Mouse (Mus musculus) embryonic facial prominence, embryonic 12.5 days (tissue): ENCODE data around the gene Phldb1. TPM values are rescaled to one million over a fixed set of nuclear protein-coding genes. Genes with fewer than 3 reads are reported as not detected.

Experiments
- ATAC-seq: fragments of 200-750 bp; cut with Nextera tagmentation; 2 replicates; pipeline ENCODE4 v1.8.0; 2017; ENCODE audit not compliant: insufficient number of reproducible peaks, insufficient read depth, low FRiP score, low TSS enrichment
- H3K27ac ChIP-seq: fragments of 300-500 bp; sonication (generic); 2 replicates; pipeline ENCODE4 v1.5.1; 2016; ENCODE audit warnings: mild to moderate bottlenecking
- H3K27me3 ChIP-seq: fragments of 300-500 bp; sonication (generic); 2 replicates; pipeline ENCODE4 v1.6.1; 2016; ENCODE audit warnings: mild to moderate bottlenecking, moderate library complexity
- H3K36me3 ChIP-seq: fragments of 300-500 bp; sonication (generic); 2 replicates; pipeline ENCODE4 v1.6.1; 2016; ENCODE audit warnings: mild to moderate bottlenecking
- H3K4me1 ChIP-seq: fragments of 300-500 bp; sonication (generic); 2 replicates; pipeline ENCODE4 v1.6.1; 2016
- H3K4me2 ChIP-seq: fragments of 300-500 bp; sonication (generic); replicated peaks from 2 replicates; pipeline ENCODE4 v1.6.1; 2016; ENCODE audit warnings: mild to moderate bottlenecking, moderate library complexity
- H3K4me3 ChIP-seq: fragments of 300-500 bp; sonication (generic); 2 replicates; pipeline ENCODE4 v1.5.1; 2016; ENCODE audit warnings: mild to moderate bottlenecking
- H3K9ac ChIP-seq: fragments of 300-500 bp; sonication (generic); 2 replicates; pipeline ENCODE4 v1.6.1; 2016; ENCODE audit warnings: mild to moderate bottlenecking, moderate library complexity
- H3K9me3 ChIP-seq: fragments of 300-500 bp; sonication (generic); 2 replicates; pipeline ENCODE4 v1.6.1; 2016; ENCODE audit warnings: mild to moderate bottlenecking, moderate library complexity
- WGBS: fragments of 180-500 bp; shearing (Covaris S2); methylation state at CpG from one replicate; pipeline ENCODE4 v1.1.7; 2016; 5-methylcytosine and 5-hydroxymethylcytosine counted together
- polyA plus RNA-seq: library from polyadenylated mRNA; unstranded; fragments of >200 nt; fragmentation: Nextera tagmentation; extraction: Ambion mirVana; gene quantifications from 2 replicates; pipeline ENCODE4 v1.2.1, GENCODE M21; 2016

The Phldb1 gene
- polyA plus RNA-seq, 1 experiment from 2014 or later: 57.1 TPM

GRCm38 (mm10) chr9:44699730-44700129, 35.3 kb downstream of the Phldb1 start:
- ATAC-seq: no peak
- H3K36me3 ChIP-seq: peaks cover 97% of the 10 kb centered on the region
- 87% methylated on average over 5 of the region's 5 CpGs for whole genome bisulfite sequencing
- no peaks in the 10 kb centered on the region for H3K4me1 ChIP-seq
- no peaks in the 10 kb centered on the region for H3K9me3 ChIP-seq
- no peak overlapping the region for H3K4me2 ChIP-seq
- H3K4me3 ChIP-seq: no peak overlapping the region
- no peaks in the 10 kb centered on the region for H3K27me3 ChIP-seq
- H3K9ac ChIP-seq: no peak overlapping the region
- no peak overlapping the region for H3K27ac ChIP-seq

GRCm38 (mm10) chr9:44699196-44699595, 35.8 kb downstream of the Phldb1 start:
- WGBS: 91% methylated on average over 10 of the region's 10 CpGs
- no peak for ATAC-seq
- peaks cover 98% of the 10 kb centered on the region for H3K36me3 ChIP-seq

GRCm38 (mm10) chr9:44697866-44698265, 37.1 kb downstream of the Phldb1 start:
- WGBS: 95% methylated on average over 16 of the region's 16 CpGs
- no peak for ATAC-seq
- H3K27me3 ChIP-seq: no peaks in the 10 kb centered on the region
- no peak overlapping the region for H3K9ac ChIP-seq
- H3K4me1 ChIP-seq: no peaks in the 10 kb centered on the region
- peaks cover 97% of the 10 kb centered on the region for H3K36me3 ChIP-seq
- H3K27ac ChIP-seq: no peak overlapping the region
- H3K4me2 ChIP-seq: no peak overlapping the region
- no peak overlapping the region for H3K4me3 ChIP-seq
- no peaks in the 10 kb centered on the region for H3K9me3 ChIP-seq

More at GRCm38 (mm10) chr9:44699196-44699595, 35.8 kb downstream of the Phldb1 start:
- Histone ChIP-seq H3K4me3 (no peak overlapping the region), H3K27me3 (no peaks in the 10 kb centered on the region), H3K4me1 (no peaks in the 10 kb centered on the region), H3K27ac (no peak overlapping the region), H3K4me2 (no peak overlapping the region), H3K9me3 (no peaks in the 10 kb centered on the region), H3K9ac (no peak overlapping the region)

GRCm38 (mm10) chr9:44693071-44693470, 41.9 kb downstream of the Phldb1 start:
- Histone ChIP-seq H3K4me2 (no peak overlapping the region), H3K27me3 (no peaks in the 10 kb centered on the region), H3K27ac (no peak overlapping the region), H3K9ac (no peak overlapping the region), H3K4me1 (no peaks in the 10 kb centered on the region), H3K36me3 (peaks cover 81% of the 10 kb centered on the region), H3K4me3 (no peak overlapping the region), H3K9me3 (no peaks in the 10 kb centered on the region)
- WGBS: 91% methylated on average over 11 of the region's 11 CpGs
- no peak for ATAC-seq

DNA sequence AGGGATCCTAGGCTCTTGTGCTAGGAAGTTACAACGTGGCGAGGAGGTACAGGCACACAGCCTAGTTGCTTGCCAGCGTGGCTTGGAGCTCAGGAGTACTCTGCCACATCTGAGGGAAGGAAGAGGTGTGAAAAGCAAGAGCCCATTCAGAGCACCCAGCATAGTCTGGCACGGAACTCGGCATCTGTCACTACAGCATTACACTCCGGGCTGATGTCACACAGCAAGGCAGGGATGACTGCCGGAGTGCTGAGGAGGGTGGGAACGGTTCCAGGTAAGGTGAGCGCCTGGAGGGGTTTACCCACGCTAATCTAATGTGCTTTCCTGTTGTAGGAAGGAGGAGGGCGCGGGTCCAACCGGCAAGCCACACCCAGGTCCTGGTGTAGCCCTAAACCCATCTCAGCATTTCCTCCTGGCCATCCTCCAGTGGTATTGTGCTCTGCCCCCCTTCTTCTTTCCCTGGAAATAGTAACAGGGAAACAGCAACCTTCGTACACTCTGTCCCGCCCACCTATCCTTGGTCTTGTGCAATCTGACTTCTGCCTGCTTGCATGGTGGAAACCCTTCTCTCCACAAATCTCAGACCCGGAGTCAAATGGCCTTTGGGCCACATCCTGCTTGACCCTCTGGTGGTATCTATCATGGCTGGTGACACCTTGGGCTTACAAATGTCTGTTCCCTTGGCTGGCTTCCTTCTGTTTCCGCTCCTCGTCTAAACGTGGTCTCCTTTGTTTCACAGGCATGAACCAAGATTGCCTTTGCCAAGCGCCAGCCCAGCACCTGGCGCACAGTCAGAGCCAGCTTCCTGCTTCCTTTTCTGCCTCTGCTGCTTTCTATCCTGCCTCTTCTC, 43.1 kb downstream of the Phldb1 start:
- Histone ChIP-seq H3K4me3 (no peak overlapping the region), H3K4me1 (no peaks in the 10 kb centered on the region), H3K27me3 (no peaks in the 10 kb centered on the region), H3K36me3 (peaks cover 80% of the 10 kb centered on the region), H3K9ac (no peak overlapping the region), H3K4me2 (no peak overlapping the region), H3K9me3 (no peaks in the 10 kb centered on the region), H3K27ac (no peak overlapping the region)
- 84% methylated on average over 21 of the region's 21 CpGs for WGBS
- ATAC-seq: no peak

DNA sequence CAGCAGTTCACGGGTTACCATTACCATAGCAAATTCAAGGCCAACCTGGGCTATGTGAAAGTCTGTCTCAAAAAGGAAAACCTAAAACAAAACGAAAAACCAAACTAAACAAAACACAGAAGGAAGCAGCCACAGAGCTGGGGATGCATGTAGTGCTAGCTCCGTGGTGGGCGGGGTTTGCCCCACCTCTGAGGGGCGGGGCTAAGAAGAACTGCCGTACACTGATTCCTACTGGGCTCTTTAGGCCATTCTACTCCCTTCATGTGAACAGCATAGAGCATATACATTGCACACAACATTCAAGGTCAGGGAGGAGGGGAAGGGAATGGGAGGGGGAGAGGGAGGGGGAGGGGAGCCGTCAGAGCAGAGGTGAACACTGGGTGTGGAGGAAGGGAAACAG, 44.4 kb downstream of the Phldb1 start:
- Histone ChIP-seq H3K27ac (no peak overlapping the region), H3K36me3 (peaks cover 74% of the 10 kb centered on the region)

DNA sequence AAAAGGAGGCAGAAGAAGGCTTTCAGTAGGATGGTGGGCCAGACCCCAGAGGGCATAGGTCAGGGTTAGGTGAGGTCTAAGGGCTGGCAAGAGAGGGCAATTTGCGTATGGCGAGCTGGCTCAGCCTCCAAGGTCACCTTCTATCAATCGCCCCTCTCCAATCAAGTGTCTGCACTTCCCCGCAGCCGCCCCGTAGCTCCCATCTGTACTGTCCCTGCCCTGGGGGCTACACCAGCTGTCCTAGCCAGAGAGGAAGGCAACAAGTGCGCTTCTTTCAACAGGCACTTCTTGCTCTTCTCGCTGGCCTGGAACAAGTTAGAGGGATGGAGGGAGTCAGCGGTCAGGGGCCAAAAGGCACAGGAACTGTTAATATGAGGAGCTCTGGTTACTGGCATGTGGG, 47.0 kb downstream of the Phldb1 start:
- Histone ChIP-seq H3K9me3 (no peaks in the 10 kb centered on the region), H3K4me3 (no peak overlapping the region), H3K4me2 (no peak overlapping the region), H3K27me3 (no peaks in the 10 kb centered on the region), H3K9ac (no peak overlapping the region), H3K27ac (no peak overlapping the region), H3K4me1 (peaks cover 12% of the 10 kb centered on the region; the same call in 1 of the 2 replicates), H3K36me3 (peaks cover 48% of the 10 kb centered on the region)
- 45% methylated on average over 9 of the region's 9 CpGs for WGBS
- ATAC-seq: no peak

More for the DNA sequence above, 44.4 kb downstream of the Phldb1 start:
- WGBS: 56% methylated on average over 7 of the region's 7 CpGs
- 0 out of 2 replicates have a peak, but pooled peaks have one; percentile 45 for ATAC-seq
- Histone ChIP-seq H3K9ac (no peak overlapping the region), H3K27me3 (no peaks in the 10 kb centered on the region), H3K9me3 (no peaks in the 10 kb centered on the region), H3K4me1 (peaks cover 9% of the 10 kb centered on the region; the same call in 1 of the 2 replicates), H3K4me3 (no peak overlapping the region), H3K4me2 (no peak overlapping the region)

DNA sequence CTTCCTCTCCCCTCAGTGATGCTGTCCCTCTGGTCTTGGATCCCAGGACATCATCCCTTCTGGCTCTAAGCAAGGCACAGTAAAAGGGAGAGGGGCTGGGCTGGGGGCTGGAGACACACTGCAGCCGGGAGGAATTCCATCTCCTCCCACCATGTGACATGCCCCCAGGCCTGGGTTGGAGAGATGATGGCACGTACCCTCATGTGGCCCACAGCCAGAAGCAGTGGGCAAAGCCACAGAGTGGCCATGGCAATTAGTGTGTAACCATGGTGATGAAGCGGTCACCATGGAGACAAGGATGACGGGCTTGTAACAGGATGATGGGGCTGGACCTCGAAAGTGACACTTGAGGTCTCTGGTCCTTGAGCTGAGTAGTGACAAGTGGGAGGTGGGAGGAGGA, 48.4 kb downstream of the Phldb1 start:
- H3K4me2 ChIP-seq: no peak overlapping the region
- H3K27ac ChIP-seq: no peak overlapping the region
- H3K9me3 ChIP-seq: no peaks in the 10 kb centered on the region
- H3K36me3 ChIP-seq: peaks cover 37% of the 10 kb centered on the region
- peaks cover 12% of the 10 kb centered on the region; the same call in 1 of the 2 replicates for H3K4me1 ChIP-seq
- no peaks in the 10 kb centered on the region for H3K27me3 ChIP-seq
- ATAC-seq: no peak
- H3K4me3 ChIP-seq: no peak overlapping the region
- H3K9ac ChIP-seq: no peak overlapping the region
- WGBS: 61% methylated on average over 5 of the region's 5 CpGs

DNA sequence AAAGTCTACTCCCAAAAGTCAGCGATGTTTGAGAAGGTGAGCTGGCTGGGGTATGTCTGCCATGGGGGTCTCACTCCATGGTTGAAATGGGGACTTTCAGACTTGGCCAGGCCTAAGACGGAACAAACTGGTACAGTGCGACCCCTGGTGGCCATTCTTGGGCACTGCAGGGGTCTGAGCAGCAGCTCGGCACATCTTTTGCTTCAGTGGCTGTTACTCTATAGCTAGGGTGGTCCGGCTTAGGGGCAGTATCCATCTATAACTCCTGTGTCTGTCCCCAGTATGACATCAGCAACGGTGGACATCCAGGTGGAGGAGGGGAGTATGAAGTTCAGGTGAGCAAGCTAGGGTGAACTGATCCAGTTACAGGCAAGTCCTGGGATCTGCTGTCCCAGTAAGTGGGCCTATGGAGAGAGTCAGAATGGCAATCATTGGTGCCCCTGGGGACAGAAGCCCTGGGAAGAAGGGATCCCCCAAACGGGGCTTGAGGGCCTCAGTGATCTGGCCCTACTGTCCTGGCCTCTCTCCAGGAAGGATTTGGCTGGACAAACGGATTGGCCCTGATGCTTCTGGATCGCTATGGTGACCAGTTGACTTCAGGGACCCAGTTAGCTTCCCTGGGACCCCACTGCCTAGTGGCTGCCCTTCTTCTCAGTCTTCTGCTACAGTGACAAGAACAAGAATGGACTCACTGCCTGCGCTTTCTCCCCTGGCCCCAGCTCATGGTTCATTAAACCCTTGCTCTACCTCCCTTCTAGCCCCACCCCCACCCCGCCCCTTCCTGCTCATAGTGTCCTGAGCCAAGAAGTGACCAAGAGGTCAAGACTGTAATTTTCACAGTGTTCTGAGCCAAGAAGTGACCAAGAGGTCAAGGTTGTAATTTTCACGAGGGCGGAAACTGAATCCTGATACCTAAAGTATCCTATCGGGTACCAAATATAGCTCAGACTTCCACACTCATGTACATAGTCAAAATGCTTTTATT, 49.4 kb downstream of the Phldb1 start:
- ATAC-seq: no peak
- 34% methylated on average over 14 of the region's 14 CpGs for WGBS
- H3K4me3 ChIP-seq: no peak overlapping the region
- peaks cover 12% of the 10 kb centered on the region; the same call in 1 of the 2 replicates for H3K4me1 ChIP-seq
- no peaks in the 10 kb centered on the region for H3K9me3 ChIP-seq
- H3K27me3 ChIP-seq: no peaks in the 10 kb centered on the region
- peaks cover 29% of the 10 kb centered on the region for H3K36me3 ChIP-seq
- no peak overlapping the region for H3K4me2 ChIP-seq
- H3K27ac ChIP-seq: no peak overlapping the region
- no peak overlapping the region for H3K9ac ChIP-seq

DNA sequence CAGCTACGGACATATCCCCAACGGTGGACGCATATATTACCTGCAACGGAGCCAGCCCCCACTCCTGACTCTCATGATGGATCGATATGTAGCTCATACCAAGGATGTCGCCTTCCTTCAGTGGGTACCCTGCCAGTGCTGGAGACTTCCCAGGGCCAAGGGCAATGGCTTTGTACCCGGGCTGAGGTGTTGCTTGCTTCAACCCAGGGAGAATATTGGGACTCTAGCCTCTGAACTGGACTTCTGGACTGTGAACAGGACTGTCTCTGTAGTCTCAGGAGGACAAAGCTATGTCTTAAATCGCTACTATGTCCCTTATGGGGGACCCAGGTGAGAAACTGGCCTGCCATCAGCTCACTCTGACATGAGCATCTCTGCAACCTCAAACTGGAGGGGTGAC, 52.0 kb downstream of the Phldb1 start:
- H3K36me3 ChIP-seq: peaks cover 17% of the 10 kb centered on the region
- H3K4me2 ChIP-seq: no peak overlapping the region
- ATAC-seq: no peak
- peaks cover 12% of the 10 kb centered on the region; the same call in 1 of the 2 replicates for H3K4me1 ChIP-seq
- H3K27ac ChIP-seq: no peak overlapping the region
- no peaks in the 10 kb centered on the region for H3K27me3 ChIP-seq
- 91% methylated on average over 8 of the region's 8 CpGs for WGBS
- H3K9me3 ChIP-seq: no peaks in the 10 kb centered on the region
- no peak overlapping the region for H3K4me3 ChIP-seq
- no peak overlapping the region for H3K9ac ChIP-seq

DNA sequence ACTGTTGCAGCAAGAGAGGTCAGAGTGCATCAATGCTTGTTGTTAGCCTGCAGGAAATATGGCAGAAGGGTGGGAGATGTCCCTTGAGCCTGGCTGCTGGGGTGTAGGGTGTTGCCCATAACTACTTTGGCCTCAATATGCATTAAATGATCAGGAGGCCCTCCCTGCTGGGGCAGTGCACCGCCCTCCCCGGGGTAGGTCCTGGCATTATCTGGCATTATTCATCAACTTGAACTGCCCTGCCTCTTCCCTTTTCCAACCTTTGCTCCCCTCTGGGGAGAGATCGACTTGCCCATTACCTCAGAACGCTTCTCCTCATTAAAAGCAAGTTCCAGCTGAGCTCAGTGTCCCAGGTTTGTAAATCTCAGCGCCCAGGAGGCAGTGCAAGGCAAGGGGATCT, 55.4 kb downstream of the Phldb1 start:
- H3K36me3 ChIP-seq: no peaks in the 10 kb centered on the region
- no peak for ATAC-seq

More for the DNA sequence above, 55.4 kb downstream of the Phldb1 start:
- H3K27ac ChIP-seq: no peak overlapping the region
- H3K4me2 ChIP-seq: no peak overlapping the region
- H3K9ac ChIP-seq: no peak overlapping the region
- H3K4me1 ChIP-seq: no peaks in the 10 kb centered on the region
- no peaks in the 10 kb centered on the region for H3K27me3 ChIP-seq
- H3K9me3 ChIP-seq: no peaks in the 10 kb centered on the region
- WGBS: 64% methylated on average over 5 of the region's 5 CpGs
- no peak overlapping the region for H3K4me3 ChIP-seq
